Comparison of ENCODE assay signal across 19 mouse cellular contexts in genomic region chr4:99475701-99476218, GRCm38 (mm10).
DNase-seq lines count a peak whose midpoint lies in the region; ATAC-seq and TF ChIP-seq lines count a peak whose summit lies in the region.
"Had no signal": no experiment of that assay in that cellular context is flagged by ENCODE, and none has a peak within 500 bp of the region (broad histone marks: within the 10 kb centered on the region; RNA-seq: fewer than 3 reads in every experiment).

No protein-coding gene starts in this region.

- no peak overlapping the region for H3K4me2 ChIP-seq in forebrain, embryonic 14.5 days (ENCODE audit: low read length)
- no peak overlapping the region for H3K4me2 ChIP-seq in forebrain, embryonic 15.5 days (replicated peaks)
- no peak overlapping the region for H3K4me2 ChIP-seq in midbrain, embryonic 13.5 days (replicated peaks)
- H3K4me2 ChIP-seq in midbrain, postnatal 0 days (ENCODE audit: low read depth, low read length, poor library complexity, severe bottlenecking), result no peak overlapping the region
- H3K4me2 ChIP-seq: heart, embryonic 15.5 days; hindbrain, embryonic 15.5 days; limb, embryonic 15.5 days had no signal

- no peak overlapping the region for H3K27ac ChIP-seq in forebrain, embryonic 14.5 days (ENCODE audit: low read depth, low read length)
- H3K27ac ChIP-seq in forebrain, embryonic 15.5 days (replicated peaks), result no peak overlapping the region
- no peak overlapping the region for H3K27ac ChIP-seq in midbrain, embryonic 13.5 days
- no peak overlapping the region for H3K27ac ChIP-seq in midbrain, postnatal 0 days (ENCODE audit: low read depth, low read length)
- peak overlapping the region; percentile 68 for H3K27ac ChIP-seq in limb, embryonic 10.5 days
- H3K27ac ChIP-seq: gastrocnemius, adult 2 months; heart, adult 2 months; heart, embryonic 15.5 days; hindbrain, embryonic 15.5 days; kidney, postnatal 0 days; limb, embryonic 15.5 days had no signal

- peaks cover 7% of the 10 kb centered on the region; the same call in 1 of the 2 replicates for H3K4me1 ChIP-seq in forebrain, embryonic 14.5 days (ENCODE audit: control insufficient read depth, insufficient read depth, low read length)
- H3K4me1 ChIP-seq in forebrain, embryonic 15.5 days, result peaks cover 7% of the 10 kb centered on the region; the same call in 1 of the 2 replicates
- peaks cover 10% of the 10 kb centered on the region for H3K4me1 ChIP-seq in midbrain, embryonic 13.5 days (replicated peaks)
- no peaks in the 10 kb centered on the region for H3K4me1 ChIP-seq in midbrain, postnatal 0 days (ENCODE audit: insufficient read depth, low read length)
- H3K4me1 ChIP-seq in limb, embryonic 10.5 days, result peaks cover 10% of the 10 kb centered on the region
- H3K4me1 ChIP-seq: heart, embryonic 15.5 days; limb, embryonic 15.5 days had no signal

- no peak overlapping the region for H3K4me3 ChIP-seq in forebrain, embryonic 14.5 days (ENCODE audit: low read depth, low read length)
- no peak overlapping the region for H3K4me3 ChIP-seq in forebrain, embryonic 15.5 days
- H3K4me3 ChIP-seq in midbrain, embryonic 13.5 days (replicated peaks), result no peak overlapping the region
- H3K4me3 ChIP-seq in midbrain, postnatal 0 days (ENCODE audit: low read depth, low read length), result no peak overlapping the region
- no peak overlapping the region for H3K4me3 ChIP-seq in limb, embryonic 10.5 days
- H3K4me3 ChIP-seq: gastrocnemius, adult 2 months; heart, adult 2 months; heart, embryonic 15.5 days; hindbrain, embryonic 15.5 days; limb, embryonic 15.5 days had no signal

- TF ChIP-seq CTCF in midbrain, postnatal 0 days (IDR thresholded peaks at IDR 0.05), result no peak

- H3K9me3 ChIP-seq in forebrain, embryonic 14.5 days (replicated peaks; ENCODE audit: control insufficient read depth, low read length), result no peaks in the 10 kb centered on the region
- H3K9me3 ChIP-seq in forebrain, embryonic 15.5 days, result no peaks in the 10 kb centered on the region
- no peaks in the 10 kb centered on the region for H3K9me3 ChIP-seq in midbrain, embryonic 13.5 days
- no peaks in the 10 kb centered on the region for H3K9me3 ChIP-seq in midbrain, postnatal 0 days (ENCODE audit: low read length)
- H3K9me3 ChIP-seq in limb, embryonic 10.5 days (replicated peaks), result no peaks in the 10 kb centered on the region
- H3K9me3 ChIP-seq: heart, embryonic 15.5 days; hindbrain, embryonic 15.5 days; limb, embryonic 15.5 days had no signal

- no peak overlapping the region for H3K9ac ChIP-seq in forebrain, embryonic 14.5 days (ENCODE audit: low read length)
- H3K9ac ChIP-seq in forebrain, embryonic 15.5 days (replicated peaks), result no peak overlapping the region
- no peak overlapping the region for H3K9ac ChIP-seq in midbrain, embryonic 13.5 days (replicated peaks)
- no peak overlapping the region for H3K9ac ChIP-seq in midbrain, postnatal 0 days (replicated peaks; ENCODE audit: low read length, poor library complexity, severe bottlenecking)
- H3K9ac ChIP-seq: heart, embryonic 15.5 days; hindbrain, embryonic 15.5 days; limb, embryonic 15.5 days had no signal

- H3K27me3 ChIP-seq in forebrain, embryonic 14.5 days (replicated peaks; ENCODE audit: control insufficient read depth, insufficient read depth, low read length), result no peaks in the 10 kb centered on the region
- no peaks in the 10 kb centered on the region for H3K27me3 ChIP-seq in forebrain, embryonic 15.5 days
- H3K27me3 ChIP-seq in midbrain, embryonic 13.5 days, result no peaks in the 10 kb centered on the region; the same call in 1 of the 2 replicates
- H3K27me3 ChIP-seq in midbrain, postnatal 0 days (ENCODE audit: insufficient read depth, low read length), result no peaks in the 10 kb centered on the region
- no peaks in the 10 kb centered on the region for H3K27me3 ChIP-seq in limb, embryonic 10.5 days (ENCODE audit: low read depth, poor library complexity, severe bottlenecking)
- H3K27me3 ChIP-seq: CH12.LX; heart, embryonic 15.5 days; limb, embryonic 15.5 days had no signal

- ATAC-seq in forebrain, embryonic 14.5 days, result no peak
- no peak for ATAC-seq in forebrain, embryonic 15.5 days (replicated peaks)
- peak; percentile 40; the same call in 1 of the 2 replicates for ATAC-seq in midbrain, embryonic 13.5 days
- ATAC-seq in midbrain, postnatal 0 days (ENCODE audit: low FRiP score), result no peak

- whole genome bisulfite sequencing in forebrain, embryonic 14.5 days, result 4% methylated on average over 11 of the region's 11 CpGs
- 5% methylated on average over 11 of the region's 11 CpGs for WGBS in forebrain, embryonic 15.5 days
- 20% methylated on average over 11 of the region's 11 CpGs for WGBS in midbrain, embryonic 13.5 days
- 28% methylated on average over 11 of the region's 11 CpGs for WGBS in midbrain, postnatal 0 days
- WGBS in limb, embryonic 10.5 days, result 42% methylated on average over 11 of the region's 11 CpGs

- DNase-seq in forebrain, embryonic 14.5 days (ENCODE audit: low spot score), result peak; percentile 33
- DNase-seq in midbrain, postnatal 0 days (ENCODE audit: low spot score), result no peak
- DNase-seq in limb, embryonic 10.5 days (ENCODE audit: low spot score), result no peak
- no peak for DNase-seq in lung, postnatal 4 days
- DNase-seq in heart, adult 18-20 months, result no peak
- DNase-seq: adrenal gland, postnatal 10 days; cerebellum, adult 2 months; gastrocnemius, adult 2 months; heart, adult 2 months; kidney, adult 11 months; right cerebral cortex, postnatal 4 days; thymus, postnatal 14 days had no signal

- H3K36me3 ChIP-seq in forebrain, embryonic 14.5 days (ENCODE audit: control insufficient read depth, insufficient read depth, low read length), result no peaks in the 10 kb centered on the region
- H3K36me3 ChIP-seq in forebrain, embryonic 15.5 days, result no peaks in the 10 kb centered on the region
- H3K36me3 ChIP-seq in midbrain, embryonic 13.5 days, result no peaks in the 10 kb centered on the region
- no peaks in the 10 kb centered on the region for H3K36me3 ChIP-seq in midbrain, postnatal 0 days (ENCODE audit: insufficient read depth, low read length)
- no peaks in the 10 kb centered on the region for H3K36me3 ChIP-seq in limb, embryonic 10.5 days
- H3K36me3 ChIP-seq: heart, embryonic 15.5 days; hindbrain, embryonic 15.5 days; limb, embryonic 15.5 days had no signal
